Mouse (Mus musculus) kidney, embryonic 14.5 days (tissue): ENCODE data around the gene Stpg3. TPM values are rescaled to one million over a fixed set of nuclear protein-coding genes. Genes with fewer than 3 reads are reported as not detected.

Experiments used
- ATAC-seq: fragments of 200-750 bp; cut with Nextera tagmentation; 2 replicates; pipeline ENCODE4 v1.8.0; 2017; ENCODE audit warnings: moderate number of reproducible peaks, mild to moderate bottlenecking, moderate TSS enrichment, moderate library complexity; ENCODE audit not compliant: low FRiP score, low TSS enrichment
- H3K27ac ChIP-seq: fragments of 300-500 bp; sonication (generic); 2 replicates; pipeline ENCODE4 v1.5.1; 2014; ENCODE audit warnings: low read depth, mild to moderate bottlenecking, low read length, moderate library complexity, mixed read lengths
- H3K27me3 ChIP-seq: fragments of 300-500 bp; sonication (generic); 2 replicates; pipeline ENCODE4 v1.6.1; 2014; ENCODE audit warnings: mild to moderate bottlenecking, low read length; ENCODE audit not compliant: control insufficient read depth, insufficient read depth
- H3K36me3 ChIP-seq: fragments of 300-500 bp; sonication (generic); 2 replicates; pipeline ENCODE4 v1.6.1; 2014; ENCODE audit warnings: low read length, mixed read lengths; ENCODE audit not compliant: control insufficient read depth, insufficient read depth
- H3K4me1 ChIP-seq: fragments of 300-500 bp; sonication (generic); 2 replicates; pipeline ENCODE4 v1.6.1; 2014; ENCODE audit warnings: low read length, mixed read lengths; ENCODE audit not compliant: control insufficient read depth, insufficient read depth
- H3K4me2 ChIP-seq: fragments of 300-500 bp; sonication (generic); replicated peaks from 2 replicates; pipeline ENCODE4 v1.6.1; 2014; ENCODE audit warnings: low read depth, mild to moderate bottlenecking, low read length
- H3K4me3 ChIP-seq: fragments of 300-500 bp; sonication (generic); 2 replicates; pipeline ENCODE4 v1.5.1; 2014; ENCODE audit warnings: mild to moderate bottlenecking, low read length
- H3K9ac ChIP-seq: fragments of 300-500 bp; sonication (generic); 2 replicates; pipeline ENCODE4 v1.6.1; 2014; ENCODE audit warnings: low read depth, mild to moderate bottlenecking, low read length, moderate library complexity
- H3K9me3 ChIP-seq: fragments of 300-500 bp; sonication (generic); 2 replicates; pipeline ENCODE4 v1.6.1; 2016; ENCODE audit warnings: low read length; ENCODE audit not compliant: control insufficient read depth
- WGBS: fragments of 180-500 bp; shearing (Covaris S2); extraction: QIAGEN DNeasy Blood & Tissue Kit; methylation state at CpG from one replicate; pipeline ENCODE4 v1.1.7; 2014; 5-methylcytosine and 5-hydroxymethylcytosine counted together
- polyA plus RNA-seq: library from polyadenylated mRNA; unstranded; fragments of >200 nt; fragmentation: Nextera tagmentation; extraction: Ambion mirVana; gene quantifications from 2 replicates; pipeline ENCODE4 v1.2.1, GENCODE M21; 2014

Gene Stpg3
- polyA plus RNA-seq, 1 experiment from 2014 or later, result 0.49 TPM

DNA sequence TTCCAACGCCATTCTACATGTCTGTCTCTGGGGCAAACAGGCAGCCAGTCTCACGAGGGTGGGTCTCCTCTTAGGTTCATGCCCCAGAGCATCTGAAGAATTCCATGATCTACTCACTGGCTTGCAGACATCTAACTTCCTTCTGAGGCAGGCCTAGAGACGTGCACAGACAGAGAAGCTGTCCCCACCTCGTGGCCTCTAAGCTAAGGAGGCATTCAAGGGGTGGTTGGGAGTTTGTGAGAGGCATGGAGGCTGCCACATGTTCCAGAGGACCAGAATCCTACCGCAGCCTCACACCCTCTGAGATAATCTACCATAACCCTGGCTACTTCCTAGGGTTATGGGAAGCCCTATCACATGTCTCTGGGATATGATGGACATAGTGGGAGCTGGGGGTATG lies 20.4 kb downstream of the Stpg3 start:
- Histone ChIP-seq H3K4me1 (peaks cover 4% of the 10 kb centered on the region; the same call in 1 of the 2 replicates), H3K4me2 (no peak overlapping the region; the same call in 1 of the 2 replicates), H3K36me3 (peaks cover 8% of the 10 kb centered on the region; the same call in 1 of the 2 replicates), H3K9ac (no peak overlapping the region), H3K4me3 (no peak overlapping the region), H3K27ac (peak overlapping the region; percentile 6; the same call in 1 of the 2 replicates), H3K9me3 (no peaks in the 10 kb centered on the region), H3K27me3 (no peaks in the 10 kb centered on the region)
- 81% methylated on average over 5 of the region's 5 CpGs for WGBS
- ATAC-seq, result no peak

GRCm38 (mm10) chr2:25193330-25193770 lies 21.1 kb downstream of the Stpg3 start:
- Histone ChIP-seq H3K9ac (no peak overlapping the region), H3K27ac (peak overlapping the region; percentile 6; the same call in 1 of the 2 replicates), H3K4me3 (no peak overlapping the region), H3K4me2 (peak overlapping the region; percentile 3; the same call in 1 of the 2 replicates), H3K36me3 (peaks cover 1% of the 10 kb centered on the region; the same call in 1 of the 2 replicates), H3K4me1 (peaks cover 4% of the 10 kb centered on the region; the same call in 1 of the 2 replicates), H3K9me3 (no peaks in the 10 kb centered on the region), H3K27me3 (no peaks in the 10 kb centered on the region)
- peak; percentile 58 for ATAC-seq
- WGBS, result 5% methylated on average over 6 of the region's 6 CpGs

DNA sequence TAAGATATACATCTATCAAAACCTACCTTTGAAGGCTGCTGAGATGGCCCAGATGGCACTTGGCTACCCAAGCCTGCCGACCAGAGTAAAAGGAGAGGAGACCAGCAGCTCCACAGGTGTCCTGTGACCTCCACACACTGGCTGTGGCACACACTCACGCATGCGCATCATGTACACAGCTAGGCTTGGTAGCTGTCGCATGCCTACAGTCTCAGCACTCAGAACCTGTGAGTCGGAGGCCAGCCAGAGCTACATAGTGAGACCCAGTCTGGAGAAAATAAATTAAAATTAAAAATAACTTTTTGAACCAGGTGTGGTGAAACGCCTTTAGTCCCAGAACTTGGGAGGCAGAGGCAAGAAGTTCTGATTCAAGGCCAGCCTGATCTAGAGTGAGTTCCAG lies 26.6 kb downstream of the Stpg3 start:
- no peak for ATAC-seq
- no peak overlapping the region for H3K9ac ChIP-seq
- H3K36me3 ChIP-seq, result no peaks in the 10 kb centered on the region
- no peak overlapping the region for H3K4me2 ChIP-seq
- H3K27ac ChIP-seq, result no peak overlapping the region
- no peaks in the 10 kb centered on the region for H3K9me3 ChIP-seq
- 77% methylated on average over 6 of the region's 6 CpGs for WGBS
- H3K4me1 ChIP-seq, result peaks cover 12% of the 10 kb centered on the region; the same call in 1 of the 2 replicates
- H3K4me3 ChIP-seq, result no peak overlapping the region
- H3K27me3 ChIP-seq, result peaks cover 5% of the 10 kb centered on the region; the same call in 1 of the 2 replicates

- H3K4me2 ChIP-seq, result peak overlapping the region; percentile 90
- H3K27me3 ChIP-seq, result peaks cover 8% of the 10 kb centered on the region; the same call in 1 of the 2 replicates
- WGBS, result 36% methylated on average over 5 of the region's 5 CpGs
- H3K4me1 ChIP-seq, result peaks cover 15% of the 10 kb centered on the region; the same call in 1 of the 2 replicates
- no peak overlapping the region for H3K9ac ChIP-seq
- H3K9me3 ChIP-seq, result no peaks in the 10 kb centered on the region
- no peak for ATAC-seq
- no peaks in the 10 kb centered on the region for H3K36me3 ChIP-seq
- H3K27ac ChIP-seq, result no peak overlapping the region
- H3K4me3 ChIP-seq, result no peak overlapping the region; the same call in 1 of the 2 replicates
Measured at GRCm38 (mm10) chr2:25186575-25186930, 27.9 kb downstream of the Stpg3 start.

- WGBS, result under 1% methylated on average over 63 of the region's 64 CpGs
- H3K27ac ChIP-seq, result peak overlapping the region; percentile 79; the same call in 1 of the 2 replicates
Measured at GRCm38 (mm10) chr2:25185625-25186574, 28.5 kb downstream of the Stpg3 start.

GRCm38 (mm10) chr2:25184496-25184895 lies 29.9 kb downstream of the Stpg3 start:
- no peak overlapping the region for H3K27ac ChIP-seq
- WGBS, result 90% methylated on average over 7 of the region's 7 CpGs
- peaks cover 18% of the 10 kb centered on the region for H3K27me3 ChIP-seq
- H3K36me3 ChIP-seq, result no peaks in the 10 kb centered on the region
- H3K9ac ChIP-seq, result no peak overlapping the region
- no peak overlapping the region for H3K4me3 ChIP-seq
- ATAC-seq, result no peak
- H3K4me2 ChIP-seq, result no peak overlapping the region
- H3K9me3 ChIP-seq, result no peaks in the 10 kb centered on the region
- peaks cover 21% of the 10 kb centered on the region; the same call in 1 of the 2 replicates for H3K4me1 ChIP-seq

More at GRCm38 (mm10) chr2:25185625-25186574, 28.5 kb downstream of the Stpg3 start:
- peak; percentile 61 for ATAC-seq
- Histone ChIP-seq H3K9ac (peak overlapping the region; percentile 59), H3K4me1 (peaks cover 18% of the 10 kb centered on the region; the same call in 1 of the 2 replicates), H3K9me3 (no peaks in the 10 kb centered on the region), H3K4me2 (peak overlapping the region; percentile 90), H3K4me3 (peak overlapping the region; percentile 45), H3K27me3 (peaks cover 14% of the 10 kb centered on the region), H3K36me3 (no peaks in the 10 kb centered on the region)

GRCm38 (mm10) chr2:25183336-25183735 lies 31.1 kb downstream of the Stpg3 start:
- no peak for ATAC-seq
- peaks cover 22% of the 10 kb centered on the region for H3K4me1 ChIP-seq
- WGBS, result 50% methylated on average over 2 of the region's 2 CpGs

DNA sequence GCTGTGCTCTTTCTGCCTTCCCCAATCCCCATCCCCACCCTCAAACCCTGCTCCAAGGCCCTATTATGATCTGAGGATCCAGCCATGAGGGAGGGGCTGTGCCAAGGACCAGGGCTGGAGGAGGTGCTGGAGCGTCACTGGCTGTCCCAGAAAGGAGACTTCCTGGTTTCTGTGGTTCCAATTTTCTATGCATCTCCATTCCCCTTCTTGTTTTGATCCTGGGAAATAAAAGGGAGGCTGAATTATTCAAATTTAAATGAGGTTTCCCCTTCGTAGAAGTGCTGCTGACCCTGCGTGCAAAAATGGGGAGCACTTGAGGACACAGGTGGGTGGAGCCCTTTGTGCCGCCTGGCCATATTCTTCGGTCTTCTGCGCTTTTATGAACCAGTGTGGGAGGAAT lies 31.8 kb downstream of the Stpg3 start:
- H3K27me3 ChIP-seq, result peaks cover 27% of the 10 kb centered on the region
- H3K9me3 ChIP-seq, result no peaks in the 10 kb centered on the region
- ATAC-seq, result no peak
- no peak overlapping the region for H3K27ac ChIP-seq
- H3K4me1 ChIP-seq, result peaks cover 28% of the 10 kb centered on the region
- peak overlapping the region; percentile 89 for H3K4me2 ChIP-seq
- H3K36me3 ChIP-seq, result no peaks in the 10 kb centered on the region
- WGBS, result 19% methylated on average over 6 of the region's 6 CpGs
- peak overlapping the region; percentile 77; the same call in 1 of the 2 replicates for H3K9ac ChIP-seq
- peak overlapping the region; percentile 67 for H3K4me3 ChIP-seq

More at GRCm38 (mm10) chr2:25183336-25183735, 31.1 kb downstream of the Stpg3 start:
- no peaks in the 10 kb centered on the region for H3K36me3 ChIP-seq
- peaks cover 24% of the 10 kb centered on the region for H3K27me3 ChIP-seq
- peak overlapping the region; percentile 89 for H3K4me2 ChIP-seq
- H3K9me3 ChIP-seq, result no peaks in the 10 kb centered on the region
- H3K27ac ChIP-seq, result no peak overlapping the region
- H3K9ac ChIP-seq, result no peak overlapping the region
- peak overlapping the region; percentile 67; the same call in 1 of the 2 replicates for H3K4me3 ChIP-seq
